Mouse (Mus musculus) heart, embryonic 13.5 days (tissue): ENCODE results near the gene Auts2. TPM values are rescaled to one million over a fixed set of nuclear protein-coding genes. Genes with fewer than 3 reads are reported as not detected.

ENCODE experiments used
- ATAC-seq: fragments of 200-750 bp; cut with Nextera tagmentation; 2 replicates; pipeline ENCODE4 v1.8.0; 2017; ENCODE audit warnings: moderate TSS enrichment; ENCODE audit not compliant: insufficient number of reproducible peaks, low FRiP score, low TSS enrichment; ENCODE audit errors: extremely low read depth
- H3K27ac ChIP-seq: fragments of 300-500 bp; sonication (generic); replicated peaks from 2 replicates; pipeline ENCODE4 v1.5.1; 2015; ENCODE audit warnings: moderate library complexity, mild to moderate bottlenecking, inconsistent platforms
- H3K27me3 ChIP-seq: fragments of 300-500 bp; sonication (generic); replicated peaks from 2 replicates; pipeline ENCODE4 v1.6.1; 2015; ENCODE audit warnings: mild to moderate bottlenecking, inconsistent platforms
- H3K36me3 ChIP-seq: fragments of 300-500 bp; sonication (generic); 2 replicates; pipeline ENCODE4 v1.6.1; 2015; ENCODE audit warnings: mild to moderate bottlenecking, inconsistent platforms
- H3K4me1 ChIP-seq: fragments of 300-500 bp; sonication (generic); 2 replicates; pipeline ENCODE4 v1.6.1; 2015; ENCODE audit warnings: inconsistent platforms
- H3K4me2 ChIP-seq: fragments of 300-500 bp; sonication (generic); 2 replicates; pipeline ENCODE4 v1.6.1; 2015; ENCODE audit warnings: inconsistent platforms, mild to moderate bottlenecking, moderate library complexity
- H3K4me3 ChIP-seq: fragments of 300-500 bp; sonication (generic); 2 replicates; pipeline ENCODE4 v1.5.1; 2015; ENCODE audit warnings: moderate library complexity, mild to moderate bottlenecking, inconsistent platforms
- H3K9ac ChIP-seq: fragments of 300-500 bp; sonication (generic); 2 replicates; pipeline ENCODE4 v1.6.1; 2015; ENCODE audit warnings: inconsistent platforms, mild to moderate bottlenecking, moderate library complexity
- H3K9me3 ChIP-seq: fragments of 300-500 bp; sonication (generic); 2 replicates; pipeline ENCODE4 v1.6.1; 2016; ENCODE audit warnings: inconsistent platforms
- WGBS: fragments of 180-500 bp; shearing (Covaris S2); methylation state at CpG from one replicate; pipeline ENCODE4 v1.1.7; 2015; ENCODE audit warnings: mixed read lengths; 5-methylcytosine and 5-hydroxymethylcytosine counted together
- polyA plus RNA-seq: library from polyadenylated mRNA; unstranded; fragments of >200 nt; fragmentation: Nextera tagmentation; extraction: Ambion mirVana; gene quantifications from 2 replicates; pipeline ENCODE4 v1.2.1, GENCODE M21; 2015

Gene Auts2
- polyA plus RNA-seq, 1 experiment from 2014 or later: 13.8 TPM

- no peak overlapping the region for H3K4me3 ChIP-seq
- WGBS: 71% methylated on average over 10 of the region's 10 CpGs
- no peak overlapping the region for H3K9ac ChIP-seq
- H3K27ac ChIP-seq: no peak overlapping the region
- ATAC-seq: no peak
- H3K4me1 ChIP-seq: peaks cover 6% of the 10 kb centered on the region; the same call in 1 of the 2 replicates
- no peak overlapping the region for H3K4me2 ChIP-seq
- no peaks in the 10 kb centered on the region for H3K36me3 ChIP-seq
- H3K27me3 ChIP-seq: peaks cover 5% of the 10 kb centered on the region
- no peaks in the 10 kb centered on the region for H3K9me3 ChIP-seq
These were observed 932.4 kb downstream of the Auts2 start for GRCm38 (mm10) chr5:131610702-131611101.

DNA sequence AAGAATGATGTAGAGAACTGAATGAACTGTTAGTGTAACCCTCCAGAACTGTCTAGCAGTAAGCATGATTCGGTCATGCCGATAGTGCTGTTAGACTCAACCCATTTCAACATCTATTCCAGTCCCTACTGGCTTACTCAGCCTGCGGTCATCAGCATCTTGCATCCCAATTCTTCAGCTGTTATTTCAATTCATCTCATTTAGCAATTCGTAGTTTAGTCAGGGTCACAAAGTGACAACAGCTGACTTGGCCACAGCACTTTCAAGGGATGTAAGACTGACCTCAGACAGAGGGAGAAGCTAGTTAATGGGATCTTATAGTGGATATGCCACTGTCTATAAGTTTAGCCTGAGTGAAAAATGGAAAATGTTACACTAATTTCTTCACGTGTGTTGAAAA is 936.4 kb downstream of the Auts2 start:
- Histone ChIP-seq H3K4me2 (no peak overlapping the region), H3K27me3 (no peaks in the 10 kb centered on the region; the same call in 1 of the 2 replicates), H3K9me3 (no peaks in the 10 kb centered on the region), H3K36me3 (no peaks in the 10 kb centered on the region), H3K4me1 (no peaks in the 10 kb centered on the region), H3K9ac (no peak overlapping the region), H3K4me3 (no peak overlapping the region), H3K27ac (no peak overlapping the region)
- 84% methylated on average over 5 of the region's 5 CpGs for WGBS
- ATAC-seq: no peak

DNA sequence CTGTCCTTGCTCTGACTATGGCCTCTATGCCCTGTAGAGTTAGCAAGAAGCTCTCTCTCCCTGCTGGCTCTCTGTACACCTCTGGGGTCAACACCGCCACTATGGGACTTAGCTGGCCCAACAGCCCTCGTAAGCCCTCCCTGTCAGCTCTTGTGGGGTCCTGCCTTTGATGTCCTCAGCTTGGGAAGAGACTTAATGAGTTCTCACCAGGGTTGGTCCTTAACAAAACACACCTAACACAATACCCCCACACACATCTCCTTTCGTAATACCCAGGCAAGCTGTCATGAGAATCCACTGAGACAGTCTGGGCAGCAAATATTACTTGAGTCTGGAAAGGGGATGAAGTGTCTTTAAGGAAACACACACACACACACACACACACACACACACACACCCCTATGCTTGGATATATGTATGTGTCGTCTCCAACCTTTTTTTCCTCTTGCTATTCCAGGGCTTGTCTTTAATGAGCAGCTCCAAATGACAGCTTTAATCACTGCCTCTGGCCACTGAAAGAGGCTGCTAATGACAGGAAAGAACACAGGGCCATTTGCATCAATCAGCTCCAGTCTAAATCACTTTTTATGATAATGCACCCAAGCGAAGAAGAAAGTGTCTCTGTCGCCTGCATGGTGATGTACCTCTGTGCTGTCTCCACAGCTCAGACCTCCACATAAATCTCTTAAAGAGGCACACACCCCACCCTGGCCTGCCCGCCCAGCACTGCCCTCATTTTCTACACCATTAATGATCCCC is 941.0 kb downstream of the Auts2 start:
- peaks cover 9% of the 10 kb centered on the region for H3K4me1 ChIP-seq
- H3K4me3 ChIP-seq: no peak overlapping the region
- WGBS: 72% methylated on average over 7 of the region's 7 CpGs
- ATAC-seq: no peak; the same call in 1 of the 2 replicates
- no peaks in the 10 kb centered on the region for H3K36me3 ChIP-seq
- no peak overlapping the region for H3K9ac ChIP-seq
- no peak overlapping the region for H3K4me2 ChIP-seq
- no peak overlapping the region for H3K27ac ChIP-seq
- no peaks in the 10 kb centered on the region for H3K9me3 ChIP-seq
- peaks cover 23% of the 10 kb centered on the region for H3K27me3 ChIP-seq

DNA sequence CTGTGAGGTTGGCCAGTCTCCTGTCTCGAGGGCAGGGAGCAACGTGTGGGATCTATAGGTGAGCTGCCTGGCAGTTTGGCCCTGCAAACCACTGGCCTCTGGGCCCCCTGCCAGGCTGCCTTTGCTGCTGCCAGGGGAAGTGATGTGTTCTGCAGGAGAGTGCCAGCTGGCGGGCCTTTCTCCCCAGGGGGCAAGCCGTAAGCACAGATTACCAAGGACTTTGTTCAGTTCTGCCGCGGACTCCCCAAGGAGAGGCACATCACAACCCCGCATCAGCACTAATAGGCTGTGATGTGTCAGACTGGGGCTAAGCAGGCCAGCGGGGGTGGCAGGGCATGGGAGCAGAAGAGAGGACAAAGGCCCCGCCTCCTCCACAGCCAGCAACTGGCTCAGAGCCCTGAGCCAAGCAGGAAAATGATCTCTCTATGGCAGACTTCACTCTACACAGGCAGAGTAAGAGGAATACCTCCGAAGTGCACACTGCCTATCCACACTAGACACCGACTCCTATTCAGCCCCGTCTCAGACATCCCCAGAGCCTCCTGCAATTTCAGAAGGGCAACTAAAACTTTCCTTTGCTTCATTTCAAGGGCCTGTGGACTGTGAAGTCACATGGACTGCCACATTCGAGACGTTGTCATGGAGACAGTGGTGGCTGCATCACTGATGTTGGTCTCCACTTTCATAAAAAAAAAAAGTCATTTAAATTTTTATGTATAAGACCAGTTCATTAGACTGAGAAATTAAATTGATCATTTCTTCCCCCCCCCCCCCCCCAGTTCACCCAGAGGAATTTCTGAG is 942.6 kb downstream of the Auts2 start:
- Histone ChIP-seq H3K4me3 (no peak overlapping the region), H3K4me2 (peak overlapping the region; percentile 50), H3K4me1 (peaks cover 15% of the 10 kb centered on the region), H3K9me3 (no peaks in the 10 kb centered on the region), H3K27me3 (peaks cover 39% of the 10 kb centered on the region), H3K27ac (0 out of 2 replicates have a peak overlapping the region, but pooled peaks have one; percentile 20), H3K9ac (peak overlapping the region; percentile 15; the same call in 1 of the 2 replicates), H3K36me3 (no peaks in the 10 kb centered on the region)
- WGBS: 18% methylated on average over 14 of the region's 14 CpGs
- 0 out of 2 replicates have a peak, but pooled peaks have one; percentile 24 for ATAC-seq

- H3K36me3 ChIP-seq: no peaks in the 10 kb centered on the region
- H3K4me3 ChIP-seq: no peak overlapping the region
- peaks cover 46% of the 10 kb centered on the region for H3K27me3 ChIP-seq
- H3K9ac ChIP-seq: no peak overlapping the region
- H3K4me2 ChIP-seq: no peak overlapping the region
- 83% methylated on average over 3 of the region's 3 CpGs for WGBS
- ATAC-seq: no peak
- no peak overlapping the region for H3K27ac ChIP-seq
- no peaks in the 10 kb centered on the region for H3K9me3 ChIP-seq
- H3K4me1 ChIP-seq: peaks cover 15% of the 10 kb centered on the region
These were observed 945.6 kb downstream of the Auts2 start for GRCm38 (mm10) chr5:131597503-131597902.

DNA sequence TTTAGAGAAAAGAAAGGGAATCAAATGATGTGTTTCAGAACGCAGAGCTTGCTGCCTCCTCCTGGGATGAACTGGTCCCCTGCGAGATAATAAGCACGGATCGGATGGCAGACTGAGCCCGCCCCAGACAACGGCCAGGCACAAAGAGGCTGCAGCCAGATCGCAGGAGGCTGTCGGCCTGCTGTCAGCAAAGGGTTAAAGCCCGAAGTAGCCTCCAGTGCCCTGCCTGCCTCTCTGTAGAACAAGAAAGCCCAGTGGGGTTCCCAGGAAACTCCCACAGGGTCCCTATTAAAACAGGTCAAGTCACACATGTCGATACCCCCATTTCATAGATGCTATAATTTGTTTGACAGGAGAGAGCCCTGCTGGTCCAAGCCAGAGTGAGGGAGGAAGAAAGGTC is 946.6 kb downstream of the Auts2 start:
- peaks cover 50% of the 10 kb centered on the region for H3K27me3 ChIP-seq
- no peak overlapping the region for H3K4me2 ChIP-seq
- H3K9ac ChIP-seq: no peak overlapping the region
- ATAC-seq: no peak
- H3K4me1 ChIP-seq: peaks cover 15% of the 10 kb centered on the region
- no peak overlapping the region for H3K27ac ChIP-seq
- H3K4me3 ChIP-seq: no peak overlapping the region
- H3K9me3 ChIP-seq: no peaks in the 10 kb centered on the region
- WGBS: 12% methylated on average over 10 of the region's 10 CpGs
- H3K36me3 ChIP-seq: no peaks in the 10 kb centered on the region

DNA sequence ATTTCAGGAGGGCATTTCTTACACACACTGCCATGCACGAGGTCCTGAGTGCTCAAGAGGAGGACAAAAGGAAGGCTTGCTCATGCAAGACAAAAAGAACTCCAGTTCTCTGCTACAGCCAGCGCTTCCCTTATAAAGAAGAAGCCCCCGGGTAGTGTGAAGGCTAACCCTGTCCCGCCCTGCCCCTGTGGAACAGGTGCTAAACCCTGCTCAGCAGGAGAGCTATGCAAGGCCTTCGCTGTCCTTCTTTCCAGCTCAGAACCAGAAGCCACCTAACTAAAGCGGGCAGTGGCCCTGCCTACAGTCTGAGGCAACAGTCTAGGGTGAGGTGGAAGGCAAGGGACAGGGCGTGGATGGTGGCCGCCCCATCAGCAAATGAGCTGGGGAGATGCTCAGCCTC is 947.4 kb downstream of the Auts2 start:
- 27% methylated on average over 8 of the region's 8 CpGs for WGBS

DNA sequence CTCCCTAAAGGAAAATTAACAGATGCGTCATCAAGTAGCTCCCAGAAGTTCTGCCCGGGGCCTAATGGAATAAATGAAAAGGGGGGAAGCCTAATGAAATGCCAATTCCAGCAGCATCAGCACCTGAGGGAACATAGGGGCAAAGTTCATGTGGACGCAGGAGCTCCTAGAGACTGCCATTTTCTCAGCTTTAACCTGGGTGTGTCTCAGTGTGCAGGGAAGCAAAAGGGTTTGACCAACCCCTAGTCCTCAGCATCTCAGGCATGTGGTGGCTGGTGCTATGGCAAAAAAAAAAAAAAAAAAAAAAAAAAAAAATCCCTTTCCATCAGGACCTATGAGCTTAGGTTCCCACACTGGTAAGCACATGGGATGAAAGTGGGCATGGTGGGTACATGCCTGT is 948.5 kb downstream of the Auts2 start:
- Histone ChIP-seq H3K27ac (no peak overlapping the region), H3K4me1 (peaks cover 6% of the 10 kb centered on the region; the same call in 1 of the 2 replicates), H3K27me3 (peaks cover 54% of the 10 kb centered on the region), H3K9me3 (no peaks in the 10 kb centered on the region), H3K9ac (no peak overlapping the region), H3K4me2 (no peak overlapping the region), H3K4me3 (no peak overlapping the region), H3K36me3 (no peaks in the 10 kb centered on the region)
- ATAC-seq: no peak
- 75% methylated on average over 3 of the region's 3 CpGs for WGBS

More for the DNA sequence above, 947.4 kb downstream of the Auts2 start:
- Histone ChIP-seq H3K27me3 (peaks cover 54% of the 10 kb centered on the region), H3K4me2 (no peak overlapping the region), H3K4me3 (no peak overlapping the region), H3K4me1 (peaks cover 13% of the 10 kb centered on the region), H3K9ac (no peak overlapping the region), H3K9me3 (no peaks in the 10 kb centered on the region), H3K36me3 (no peaks in the 10 kb centered on the region), H3K27ac (no peak overlapping the region)
- no peak for ATAC-seq

GRCm38 (mm10) chr5:131593261-131593660 is 949.9 kb downstream of the Auts2 start:
- H3K9ac ChIP-seq: no peak overlapping the region
- H3K36me3 ChIP-seq: no peaks in the 10 kb centered on the region
- ATAC-seq: no peak
- no peak overlapping the region for H3K4me2 ChIP-seq
- peaks cover 6% of the 10 kb centered on the region; the same call in 1 of the 2 replicates for H3K4me1 ChIP-seq
- H3K4me3 ChIP-seq: no peak overlapping the region
- H3K27me3 ChIP-seq: peaks cover 43% of the 10 kb centered on the region
- no peaks in the 10 kb centered on the region for H3K9me3 ChIP-seq
- 66% methylated on average over 10 of the region's 10 CpGs for WGBS
- H3K27ac ChIP-seq: no peak overlapping the region

DNA sequence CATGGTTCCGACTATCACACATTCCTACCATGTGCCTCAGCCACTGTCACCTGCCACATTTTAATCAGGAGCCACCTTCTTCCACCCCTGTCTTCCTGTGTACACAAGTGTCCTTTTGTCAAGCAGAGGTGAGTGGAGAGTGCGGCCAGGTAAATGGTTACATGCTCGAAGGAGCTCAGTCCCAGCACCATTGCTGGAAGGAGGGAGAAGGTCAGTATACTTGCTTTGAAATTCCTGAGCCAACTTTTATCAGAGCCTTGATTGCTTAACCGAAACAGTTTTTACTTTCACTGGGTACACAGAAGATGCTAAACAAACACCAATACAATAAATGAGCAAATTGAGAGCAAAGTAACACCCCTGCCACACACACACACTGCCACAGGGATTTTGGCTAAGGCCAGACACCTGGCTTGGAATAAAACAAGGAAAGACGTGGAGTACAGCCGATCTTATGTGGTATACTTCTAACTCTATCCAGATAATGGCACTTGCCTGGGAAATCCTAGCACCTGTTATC is 953.1 kb downstream of the Auts2 start:
- Histone ChIP-seq H3K27me3 (peaks cover 31% of the 10 kb centered on the region), H3K27ac (no peak overlapping the region), H3K9me3 (no peaks in the 10 kb centered on the region), H3K4me1 (peaks cover 18% of the 10 kb centered on the region), H3K9ac (no peak overlapping the region), H3K4me3 (no peak overlapping the region), H3K4me2 (no peak overlapping the region), H3K36me3 (no peaks in the 10 kb centered on the region)
- no peak for ATAC-seq
- WGBS: 68% methylated on average over 6 of the region's 6 CpGs

DNA sequence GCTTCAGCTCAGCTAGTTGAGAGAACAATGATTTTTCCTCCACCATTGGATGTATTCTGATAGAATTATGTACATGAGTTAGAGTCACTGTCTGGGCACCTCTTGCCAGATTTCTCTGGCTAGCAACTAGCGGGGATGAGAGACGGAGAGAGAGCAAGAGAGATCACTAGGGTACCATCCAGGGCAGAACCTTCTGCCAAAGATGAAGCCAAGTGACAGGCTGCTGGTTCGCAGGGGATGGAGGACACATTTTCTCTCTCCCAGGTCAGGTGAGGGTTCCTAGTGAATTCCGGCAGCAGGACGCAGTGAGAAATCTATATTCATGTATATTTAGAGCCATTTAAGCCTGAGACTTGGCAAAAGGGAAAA is 956.8 kb downstream of the Auts2 start:
- Histone ChIP-seq H3K27ac (no peak overlapping the region), H3K9me3 (no peaks in the 10 kb centered on the region), H3K4me2 (no peak overlapping the region), H3K4me1 (peaks cover 28% of the 10 kb centered on the region), H3K36me3 (no peaks in the 10 kb centered on the region), H3K4me3 (no peak overlapping the region), H3K9ac (no peak overlapping the region), H3K27me3 (peaks cover 40% of the 10 kb centered on the region)
- WGBS: 85% methylated on average over 5 of the region's 5 CpGs
- ATAC-seq: no peak
